Mouse (Mus musculus) E14TG2a.4 (cell line): ENCODE data around the gene Gm48552.

Experiments used
- H3K27me3 ChIP-seq: 2 replicates; pipeline ENCODE4 v1.6.1; 2014; ENCODE audit warnings: low read length, control low read depth; ENCODE audit not compliant: insufficient read depth
- H3K36me3 ChIP-seq: 2 replicates; pipeline ENCODE4 v1.6.1; 2014; ENCODE audit warnings: low read length, control low read depth; ENCODE audit not compliant: insufficient read depth
- H3K4me1 ChIP-seq: replicated peaks from 2 replicates; pipeline ENCODE4 v1.6.1; 2014; ENCODE audit warnings: low read depth, low read length, control low read depth
- H3K4me3 ChIP-seq: replicated peaks from 2 replicates; pipeline ENCODE4 v1.5.1; 2014; ENCODE audit warnings: mild to moderate bottlenecking, low read length
- H3K9me3 ChIP-seq: 2 replicates; pipeline ENCODE4 v1.6.1; 2014; ENCODE audit warnings: low read length, control low read depth
- CTCF ChIP-seq: conservative IDR thresholded peaks from 2 replicates; pipeline ENCODE4 v1.5.1; 2014; ENCODE audit warnings: low read length
- NANOG ChIP-seq: IDR thresholded peaks from 2 replicates; pipeline ENCODE4 v1.6.1; 2014; ENCODE audit warnings: borderline replicate concordance, low read length, mixed read lengths
- POU5F1 ChIP-seq: IDR thresholded peaks from 2 replicates; pipeline ENCODE4 v1.6.1; 2014; ENCODE audit warnings: low read length, borderline replicate concordance

Gene Gm48552

DNA sequence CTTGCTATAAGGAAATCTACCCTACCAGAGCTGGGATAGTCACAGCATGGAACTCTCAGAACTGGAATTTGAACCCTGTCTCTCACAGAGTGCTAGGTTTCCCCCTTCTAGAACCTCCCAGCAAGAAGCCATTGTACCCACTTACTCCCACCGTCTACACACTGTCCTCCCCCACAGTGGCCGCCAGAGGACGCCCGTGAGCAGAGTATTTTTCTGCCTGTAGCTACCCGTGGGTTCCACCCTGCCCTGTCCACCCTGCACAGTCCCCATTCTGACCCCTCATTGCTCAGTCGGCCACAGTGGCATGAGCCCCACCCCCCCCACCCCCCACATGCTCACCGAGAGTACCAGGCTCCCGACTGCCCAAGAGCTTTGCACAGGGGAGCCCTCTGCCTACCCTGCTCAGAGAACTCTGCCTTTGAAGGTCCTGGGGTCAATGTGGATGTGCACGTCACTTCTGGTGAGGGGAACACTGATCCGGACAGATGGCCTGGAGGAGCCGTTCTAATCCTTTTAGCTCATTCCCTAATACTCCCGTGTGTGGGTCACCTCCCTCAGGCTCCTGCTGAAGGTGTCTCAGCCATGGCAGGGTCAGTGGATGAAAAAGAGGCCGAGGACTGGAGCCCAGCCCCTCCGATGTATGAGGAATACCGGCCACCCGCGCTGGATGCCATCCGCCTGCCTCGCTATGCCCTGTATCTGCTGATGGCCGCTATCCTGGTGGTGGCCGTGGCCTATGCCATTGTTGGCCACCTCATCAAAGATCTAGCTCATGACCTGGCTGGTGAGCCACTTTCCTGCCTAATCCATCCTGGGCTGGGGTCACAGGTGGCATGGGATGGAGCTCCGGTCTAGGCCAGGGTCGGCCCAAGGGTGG is 1.2 kb downstream of the Gm48552 start:
- TF ChIP-seq POU5F1 (no peak), CTCF (peak; percentile 98), NANOG (no peak)
- Histone ChIP-seq H3K36me3 (peaks cover 65% of the 10 kb centered on the region), H3K9me3 (no peaks in the 10 kb centered on the region), H3K4me1 (peaks cover 83% of the 10 kb centered on the region), H3K4me3 (peak overlapping the region; percentile 20; the same call in 1 of the 2 replicates), H3K27me3 (no peaks in the 10 kb centered on the region)

DNA sequence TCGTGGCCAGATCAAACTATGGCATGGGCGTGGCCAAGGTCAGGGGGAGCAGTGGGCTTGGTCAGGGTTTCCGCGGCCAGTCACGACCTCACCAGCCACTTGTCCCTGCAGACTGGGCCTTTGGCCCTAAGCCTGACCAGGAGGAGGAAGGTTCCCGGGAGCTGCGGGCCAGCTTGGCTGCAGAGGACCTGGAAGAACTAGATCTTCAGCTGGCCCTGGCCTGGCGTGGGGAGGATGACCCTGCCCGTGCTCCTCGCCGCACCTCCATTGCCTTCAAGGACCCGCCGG is 1.8 kb downstream of the Gm48552 start:
- TF ChIP-seq POU5F1, result no peak
- no peak for TF ChIP-seq NANOG
- no peak for TF ChIP-seq CTCF
- Histone ChIP-seq H3K9me3 (no peaks in the 10 kb centered on the region), H3K27me3 (no peaks in the 10 kb centered on the region), H3K36me3 (peaks cover 59% of the 10 kb centered on the region), H3K4me1 (peaks cover 81% of the 10 kb centered on the region), H3K4me3 (peak overlapping the region; percentile 20; the same call in 1 of the 2 replicates)

DNA sequence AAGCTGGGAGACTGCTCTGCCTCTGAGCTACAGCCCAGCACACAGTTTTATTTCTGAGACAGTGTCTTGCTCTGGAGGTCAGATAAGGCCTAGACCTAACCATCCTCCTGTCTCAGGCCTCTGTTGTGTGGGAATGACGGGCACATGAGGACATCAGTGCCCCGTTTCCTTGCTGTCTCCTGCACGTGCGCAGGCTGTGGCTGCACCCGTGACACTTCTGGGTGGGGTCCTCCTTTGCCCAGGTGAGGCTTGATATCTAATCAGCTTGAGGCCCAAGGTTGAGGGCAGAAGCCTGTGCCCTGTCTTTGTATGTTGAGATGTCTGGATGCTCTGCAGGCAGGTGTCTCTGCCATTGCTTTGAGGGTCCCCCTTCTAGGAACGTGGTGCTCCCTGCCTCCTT is 3.5 kb downstream of the Gm48552 start:
- no peak for TF ChIP-seq POU5F1
- no peak for TF ChIP-seq CTCF
- no peak for TF ChIP-seq NANOG

DNA sequence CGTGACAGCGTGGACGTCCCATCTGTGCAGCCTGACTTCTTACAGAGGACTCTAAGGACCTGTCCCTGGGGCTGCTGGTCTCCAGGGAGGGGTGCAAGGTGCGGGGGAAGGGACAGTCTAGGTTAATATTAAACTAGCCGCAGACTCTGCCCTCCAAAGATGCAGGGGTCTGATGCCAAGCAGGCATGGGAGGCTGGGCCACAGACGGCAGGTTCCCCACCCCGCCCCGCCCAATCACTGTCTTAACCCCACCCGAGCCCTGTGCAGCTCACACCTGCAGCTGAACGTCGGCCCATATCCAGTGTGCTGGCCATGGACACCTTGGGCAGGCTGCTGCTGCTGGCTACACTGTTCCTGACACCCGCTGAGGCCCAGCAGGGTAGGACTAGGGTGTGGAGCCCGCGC is 4.0 kb downstream of the Gm48552 start, which contains the start of gene Smim24:
TSS of gene Smim24 (plus strand) at position 271 of the 405 bp plus-strand sequence.
- Histone ChIP-seq H3K9me3 (no peaks in the 10 kb centered on the region), H3K4me1 (peaks cover 81% of the 10 kb centered on the region), H3K27me3 (no peaks in the 10 kb centered on the region), H3K36me3 (peaks cover 38% of the 10 kb centered on the region), H3K4me3 (peak within 1 kb of the TSS; percentile 46)
- TF ChIP-seq NANOG (no peak), POU5F1 (no peak), CTCF (no peak)

More for the DNA sequence above, 3.5 kb downstream of the Gm48552 start:
- Histone ChIP-seq H3K36me3 (peaks cover 43% of the 10 kb centered on the region), H3K9me3 (no peaks in the 10 kb centered on the region), H3K27me3 (no peaks in the 10 kb centered on the region), H3K4me1 (peaks cover 81% of the 10 kb centered on the region), H3K4me3 (no peak overlapping the region)

DNA sequence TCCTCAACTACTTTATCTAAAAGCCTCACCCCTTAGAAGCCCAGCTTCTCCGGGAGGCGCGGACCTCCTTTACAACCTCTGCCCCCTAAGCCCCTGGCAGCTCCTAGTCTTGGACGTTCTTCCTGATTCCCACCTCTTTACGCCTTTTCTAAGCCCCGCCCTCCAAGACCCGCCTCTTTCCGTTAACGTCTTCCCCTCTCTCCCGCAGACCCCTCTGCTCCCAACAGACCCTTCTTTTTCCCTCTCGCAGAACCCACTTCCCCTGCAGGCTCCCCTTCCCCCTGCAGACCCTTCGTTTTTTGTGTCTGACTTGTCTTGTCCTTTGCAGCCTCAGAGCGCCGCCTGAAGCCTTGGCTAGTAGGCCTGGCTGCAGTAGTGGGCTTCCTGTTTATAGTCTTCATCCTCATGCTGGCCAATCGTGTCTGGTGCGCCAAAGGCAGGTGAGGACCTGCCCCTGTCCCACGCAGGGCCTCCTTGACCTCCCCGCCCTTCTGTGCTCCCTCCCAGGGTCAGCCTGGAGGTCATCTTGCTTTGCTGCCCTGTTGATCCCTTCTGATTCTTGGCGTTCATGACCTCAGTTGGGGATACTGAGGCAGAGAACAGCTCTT is 4.8 kb downstream of the Gm48552 start:
- Histone ChIP-seq H3K36me3 (peaks cover 30% of the 10 kb centered on the region), H3K27me3 (no peaks in the 10 kb centered on the region), H3K4me3 (peak overlapping the region; percentile 46), H3K4me1 (peaks cover 81% of the 10 kb centered on the region), H3K9me3 (no peaks in the 10 kb centered on the region)
- no peak for TF ChIP-seq POU5F1
- no peak for TF ChIP-seq NANOG
- TF ChIP-seq CTCF, result no peak

DNA sequence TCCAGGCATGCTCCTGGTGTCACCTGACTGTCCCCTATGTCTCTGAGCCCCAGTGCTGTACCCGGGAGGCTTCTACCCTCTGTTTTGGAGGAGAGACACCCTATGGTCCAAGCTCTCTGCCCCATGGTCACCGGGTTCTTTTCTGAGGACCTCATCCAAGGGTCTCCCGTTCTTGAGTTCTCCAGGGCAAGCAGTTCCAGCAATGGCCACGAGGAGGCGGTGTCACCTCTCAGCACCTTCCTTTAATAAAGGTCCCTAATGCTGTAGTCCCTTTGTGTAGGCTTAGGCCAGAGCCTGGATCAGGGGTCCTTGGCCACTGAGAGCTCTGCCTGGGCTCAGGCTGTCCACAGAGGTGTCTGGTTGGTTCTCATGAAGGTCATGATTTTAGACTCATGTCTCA is 6.3 kb downstream of the Gm48552 start:
- TF ChIP-seq CTCF (peak; percentile 100), NANOG (no peak)
- peaks cover 80% of the 10 kb centered on the region for H3K4me1 ChIP-seq
- no peaks in the 10 kb centered on the region for H3K27me3 ChIP-seq
- H3K4me3 ChIP-seq, result no peak overlapping the region
- no peaks in the 10 kb centered on the region for H3K9me3 ChIP-seq
- peaks cover 28% of the 10 kb centered on the region for H3K36me3 ChIP-seq

DNA sequence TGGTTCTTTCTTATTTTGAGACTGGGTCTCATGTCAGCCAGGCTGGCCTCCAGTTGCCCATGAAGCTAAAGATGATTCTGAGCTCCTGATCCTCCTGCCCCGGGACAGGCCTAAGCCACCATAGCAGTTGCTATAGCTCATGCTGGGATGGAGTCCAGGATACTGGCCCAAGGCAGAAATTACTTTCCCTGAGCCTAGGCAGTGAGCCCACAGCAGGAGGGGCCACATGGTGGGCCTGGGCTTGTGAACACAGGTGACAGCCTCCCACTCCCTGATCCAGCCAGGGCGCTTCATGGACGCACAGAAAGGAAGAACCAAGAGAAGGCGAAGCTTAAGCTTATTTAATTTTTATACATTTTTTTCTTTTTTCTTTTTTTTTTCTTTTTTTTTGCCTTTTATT is 7.1 kb downstream of the Gm48552 start:
- no peaks in the 10 kb centered on the region for H3K9me3 ChIP-seq
- no peaks in the 10 kb centered on the region for H3K27me3 ChIP-seq
- TF ChIP-seq NANOG (no peak), CTCF (no peak), POU5F1 (no peak)
- peaks cover 25% of the 10 kb centered on the region for H3K36me3 ChIP-seq
- H3K4me3 ChIP-seq, result no peak overlapping the region
- H3K4me1 ChIP-seq, result peaks cover 80% of the 10 kb centered on the region

DNA sequence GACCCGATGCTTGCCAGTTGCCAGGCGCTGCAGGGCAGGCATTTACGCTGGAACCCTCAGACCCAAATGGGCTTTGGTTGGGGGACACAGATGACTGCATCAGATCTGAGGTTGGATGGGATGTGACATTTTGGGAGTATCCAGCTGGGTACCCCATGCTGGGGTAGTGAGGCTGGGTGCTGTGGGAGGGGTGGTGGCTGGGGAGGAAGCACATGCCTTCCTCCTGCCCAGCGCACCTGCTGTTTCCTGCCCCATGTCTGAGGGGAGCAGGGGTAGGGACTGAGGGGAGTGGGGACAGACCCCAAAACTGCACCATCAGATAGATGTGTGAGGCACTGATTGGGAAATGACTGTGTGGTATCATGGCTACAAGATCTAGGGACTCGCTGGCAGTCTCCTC is 7.9 kb downstream of the Gm48552 start:
- Histone ChIP-seq H3K4me3 (peak overlapping the region; percentile 32), H3K36me3 (peaks cover 16% of the 10 kb centered on the region), H3K27me3 (no peaks in the 10 kb centered on the region), H3K4me1 (peaks cover 86% of the 10 kb centered on the region), H3K9me3 (no peaks in the 10 kb centered on the region)
- TF ChIP-seq POU5F1 (no peak), NANOG (no peak), CTCF (no peak)
